Mouse (Mus musculus): ENCODE measurements around the gene Wasf2.

GRCm38 (mm10) chr4:133091459-133091785 is 38.9 kb upstream of the Wasf2 start:
- TF ChIP-seq POLR2A (IDR thresholded peaks at IDR 0.05; ENCODE audit: insufficient read length, low read depth) (no peak), TCF3 (IDR thresholded peaks at IDR 0.05; ENCODE audit: insufficient read length, low read depth) (no peak), USF1 (IDR thresholded peaks at IDR 0.05; ENCODE audit: low read depth) (no peak), MYOG (IDR thresholded peaks at IDR 0.05; ENCODE audit: control insufficient read depth in 1 of 3, insufficient read depth in 1 of 3, insufficient read length in 2 of 3, low read depth in 2 of 3) (peak in 1 of 3 experiments; percentile 58), TCF12 (IDR thresholded peaks at IDR 0.05; ENCODE audit: insufficient read depth, poor library complexity, severe bottlenecking) (no peak), POLR2AphosphoS2 (IDR thresholded peaks at IDR 0.05; ENCODE audit: insufficient read length, low read depth) (no peak), CEBPB (IDR thresholded peaks at IDR 0.05; ENCODE audit: insufficient read depth, poor library complexity, severe bottlenecking) (no peak), MYOD1 (IDR thresholded peaks at IDR 0.05; ENCODE audit: control insufficient read depth in 1 of 3, insufficient read length in 2 of 3, low read depth in 2 of 3) (peak in 1 of 3 experiments; percentile 55), REST (IDR thresholded peaks at IDR 0.05; ENCODE audit: insufficient read depth, insufficient read length) (no peak), E2F4 (IDR thresholded peaks at IDR 0.05; ENCODE audit: insufficient read depth) (no peak), MAX (IDR thresholded peaks at IDR 0.05; ENCODE audit: low read depth) (no peak), SRF (IDR thresholded peaks at IDR 0.05; ENCODE audit: control insufficient read depth, insufficient read length, low read depth) (no peak)

Measured in myocyte (in vitro differentiated cells).